Mouse (Mus musculus) kidney, postnatal 10 days (tissue): Measurements from ENCODE around the gene Pfkp.

Experiments
- DNase-seq: peaks from one replicate; pipeline ENCODE4 v3.0.0; 2021; ENCODE audit warnings: mixed read lengths

The Pfkp gene

GRCm38 (mm10) chr13:6648669-6649233 lies at the start of gene Pfkp:
Gene Pfkp (minus strand): TSS chr13:6648777.
- peak; percentile 93 for DNase-seq

- DNase-seq = no peak
Measured at GRCm38 (mm10) chr13:6690607-6691006, 42.0 kb upstream of the Pfkp start.

- DNase-seq = peak; percentile 70
Measured at GRCm38 (mm10) chr13:6689962-6690361, 41.4 kb upstream of the Pfkp start.

DNA sequence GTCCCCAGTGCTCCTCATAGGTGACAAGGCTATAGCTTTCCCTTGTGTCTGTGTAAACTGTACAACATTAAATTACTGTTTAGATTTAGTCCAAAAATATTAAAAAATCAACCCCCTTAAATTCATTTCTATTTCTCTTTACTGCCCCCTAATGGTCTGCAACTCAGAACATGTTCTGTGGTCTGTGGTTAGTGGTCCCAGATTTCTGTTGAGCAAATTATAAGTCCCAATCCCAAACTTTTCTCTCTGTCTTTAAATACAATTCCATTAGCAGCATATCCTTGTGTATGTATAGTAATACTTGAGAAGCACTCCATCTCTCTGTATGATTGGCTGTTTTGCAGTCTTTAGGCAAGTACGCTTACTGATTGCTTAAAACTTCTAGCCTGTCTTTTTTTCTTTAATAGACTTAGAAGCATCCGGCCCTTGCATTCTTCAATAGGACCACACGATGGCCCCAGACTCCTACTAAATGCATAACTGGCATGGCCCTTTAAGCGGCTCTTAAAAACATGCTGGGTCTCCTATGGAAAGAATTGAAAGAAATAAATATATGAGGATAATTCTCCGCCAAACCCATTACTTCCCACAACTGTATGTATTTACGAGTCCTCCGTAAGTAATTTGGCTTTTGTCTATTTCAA lies 40.3 kb upstream of the Pfkp start:
- peak; percentile 69 for DNase-seq

DNA sequence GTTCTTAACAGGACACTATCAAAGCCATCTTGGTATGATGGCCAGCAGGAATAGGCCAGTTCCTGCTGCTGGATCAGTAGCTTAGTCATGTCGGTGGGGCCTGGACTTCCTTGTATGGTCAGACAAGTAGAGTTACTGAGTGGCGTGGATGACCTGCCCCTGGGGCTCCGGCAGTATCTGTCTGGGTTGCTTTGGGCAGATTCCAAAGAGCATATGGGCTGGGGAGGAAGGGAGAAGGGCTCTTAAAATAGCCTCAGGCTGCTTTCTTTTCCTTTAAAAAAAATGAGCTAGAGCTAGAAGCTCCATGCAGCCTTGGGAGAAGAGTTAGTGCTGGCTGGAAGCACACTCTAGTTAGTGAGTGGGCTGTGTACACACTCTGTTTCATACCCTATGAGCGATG lies 18.3 kb upstream of the Pfkp start:
- no peak for DNase-seq

GRCm38 (mm10) chr13:6665506-6665905 lies 16.9 kb upstream of the Pfkp start:
- DNase-seq = no peak

DNA sequence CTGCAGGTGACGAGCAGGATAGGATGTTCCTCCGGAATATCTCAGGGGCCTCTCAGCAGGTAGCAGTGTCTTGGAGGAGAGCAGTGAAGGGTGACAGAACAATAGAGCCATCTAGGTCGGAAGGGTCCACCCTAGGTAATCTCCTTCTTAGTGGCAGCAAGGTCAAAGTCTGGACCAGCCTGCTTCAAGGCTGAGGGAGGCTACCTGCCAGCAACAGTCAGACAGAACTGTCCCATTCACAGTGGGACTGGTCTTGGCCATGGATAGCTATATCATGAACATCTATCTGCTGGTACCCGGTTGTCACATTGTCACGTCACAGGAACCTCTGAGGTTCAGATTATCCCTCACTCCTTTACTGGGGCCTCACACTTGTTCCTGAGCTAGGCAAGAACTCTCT lies 15.6 kb upstream of the Pfkp start:
- DNase-seq = no peak

DNA sequence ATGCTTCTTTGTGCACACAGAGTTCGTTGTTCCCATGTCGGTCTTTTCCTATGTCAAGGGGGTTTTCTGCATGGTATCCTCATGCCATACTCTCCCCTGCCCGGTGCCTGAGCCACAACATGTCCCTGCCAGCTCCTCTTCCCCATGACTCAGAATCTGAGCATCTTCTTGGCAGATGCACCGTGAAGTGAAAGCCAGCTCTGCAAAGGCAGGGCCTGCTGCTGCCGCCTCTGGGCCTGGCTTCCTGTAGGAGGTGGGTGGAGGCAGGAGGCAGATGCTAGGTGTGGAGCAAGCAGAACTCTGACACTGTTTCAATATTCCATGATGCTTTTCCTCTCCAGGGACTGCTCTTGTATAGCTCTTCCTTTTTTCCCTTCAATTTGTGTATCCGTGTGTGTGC lies 10.7 kb upstream of the Pfkp start:
- DNase-seq = no peak

DNA sequence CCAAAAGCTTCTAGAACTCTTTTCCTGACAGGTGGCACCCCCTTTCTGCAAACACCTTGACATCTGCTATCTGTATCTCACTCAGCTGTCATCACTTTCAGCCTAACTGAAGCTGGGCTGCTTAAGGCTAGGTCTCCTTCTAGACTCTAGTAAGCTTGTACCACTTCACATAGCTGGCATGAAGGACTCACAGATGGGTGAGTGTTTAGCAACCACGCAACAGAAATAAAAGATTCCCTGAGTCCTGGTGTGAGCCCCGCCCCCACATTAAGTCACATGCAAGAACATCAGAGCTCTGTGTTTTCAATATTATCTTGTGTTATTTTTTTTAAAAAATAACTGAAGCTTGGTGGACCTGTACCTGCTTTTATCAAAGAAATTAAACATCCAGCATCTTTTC lies 8.7 kb upstream of the Pfkp start:
- no peak for DNase-seq

- no peak for DNase-seq
Measured at GRCm38 (mm10) chr13:6649542-6649941, 965 bp upstream of the Pfkp start.

- DNase-seq = no peak
Measured at GRCm38 (mm10) chr13:6647992-6648668, 447 bp downstream of the Pfkp start.

- DNase-seq = peak; percentile 72
Measured at GRCm38 (mm10) chr13:6647067-6647991, 1.2 kb downstream of the Pfkp start.

DNA sequence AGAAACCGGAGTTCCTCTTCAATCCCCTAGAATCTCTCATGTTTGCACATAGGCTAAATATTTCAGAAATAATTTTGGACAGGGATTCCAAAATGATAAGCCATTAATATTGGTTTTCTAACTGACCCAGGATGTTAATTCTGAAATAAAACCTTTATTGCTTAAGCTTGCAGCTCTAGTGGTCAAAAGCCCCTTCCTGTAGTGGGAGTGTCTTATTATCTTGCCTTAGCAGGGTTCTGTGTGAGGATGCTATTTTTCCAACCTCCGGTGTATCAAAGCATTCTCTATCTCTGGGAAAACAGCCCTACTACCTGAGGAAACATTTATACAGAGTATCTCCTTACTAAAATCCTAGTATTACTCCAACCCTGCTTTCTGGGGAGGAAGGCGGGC lies 1.9 kb downstream of the Pfkp start:
- no peak for DNase-seq

- DNase-seq = no peak
Measured at GRCm38 (mm10) chr13:6646266-6646665, 2.3 kb downstream of the Pfkp start.

- no peak for DNase-seq
Measured at GRCm38 (mm10) chr13:6643968-6644367, 4.6 kb downstream of the Pfkp start.

DNA sequence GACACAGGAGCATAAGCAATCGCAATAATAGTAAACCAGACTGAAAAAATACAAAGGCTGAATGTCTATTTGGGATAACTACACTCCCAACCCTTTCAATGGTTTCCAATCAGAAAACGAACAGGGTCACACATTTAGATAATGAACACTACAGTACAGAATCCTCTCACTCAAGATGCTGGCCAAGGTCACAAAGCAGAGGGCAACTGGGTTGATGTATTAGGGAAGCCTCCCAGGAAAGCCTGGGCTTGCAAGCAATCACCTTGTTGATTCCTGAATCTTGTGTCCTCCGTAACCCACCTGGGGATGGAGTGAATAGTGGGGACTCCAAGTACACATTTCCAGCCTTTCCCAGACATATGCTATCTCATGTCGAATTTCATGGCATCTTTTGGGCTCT lies 5.6 kb downstream of the Pfkp start:
- DNase-seq = no peak

DNA sequence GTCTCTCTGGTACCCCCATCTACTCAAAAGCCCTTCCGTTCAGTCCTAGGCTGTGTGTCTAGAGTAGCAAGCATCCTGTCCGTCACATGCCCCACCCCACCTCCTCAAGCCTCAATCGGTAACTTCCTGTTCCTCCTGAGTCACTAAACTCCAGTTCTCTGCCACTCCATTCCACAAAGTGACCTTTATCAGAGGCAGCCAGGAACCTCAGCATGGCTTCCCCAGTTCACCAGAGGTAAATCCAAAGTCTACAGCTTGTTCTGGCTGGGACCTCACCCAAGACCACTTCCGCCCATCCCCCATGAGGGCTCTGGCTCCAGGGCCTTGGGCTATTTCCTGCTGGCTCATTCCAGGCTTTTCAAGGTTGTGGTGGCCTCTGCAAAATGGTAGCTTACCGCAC lies 6.1 kb downstream of the Pfkp start:
- peak; percentile 35 for DNase-seq

- no peak for DNase-seq
Measured at GRCm38 (mm10) chr13:6641497-6641896, 7.1 kb downstream of the Pfkp start.

GRCm38 (mm10) chr13:6639507-6640030 lies 9.0 kb downstream of the Pfkp start:
- no peak for DNase-seq

DNA sequence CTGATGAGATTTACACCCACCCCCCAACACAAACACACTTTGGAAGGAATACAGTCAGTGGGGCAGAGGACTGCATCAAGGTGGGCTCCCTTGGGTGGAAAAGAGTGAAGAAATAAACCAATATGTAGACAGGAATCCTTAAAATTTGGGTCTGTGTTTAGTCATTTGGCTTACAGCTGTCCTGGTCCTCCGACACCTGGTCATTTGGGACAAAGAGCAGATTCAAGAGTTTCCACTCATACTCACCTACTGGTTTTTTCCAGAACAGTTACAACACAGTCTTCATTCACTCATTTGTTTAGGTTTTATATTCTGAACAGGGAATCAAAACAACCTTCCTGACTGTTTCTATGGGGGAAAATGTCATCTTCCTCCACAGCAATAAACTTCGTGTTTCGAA lies 9.6 kb downstream of the Pfkp start:
- no peak for DNase-seq

GRCm38 (mm10) chr13:6638425-6638824 lies 10.2 kb downstream of the Pfkp start:
- no peak for DNase-seq

GRCm38 (mm10) chr13:6637534-6638124 lies 10.9 kb downstream of the Pfkp start:
- DNase-seq = no peak

DNA sequence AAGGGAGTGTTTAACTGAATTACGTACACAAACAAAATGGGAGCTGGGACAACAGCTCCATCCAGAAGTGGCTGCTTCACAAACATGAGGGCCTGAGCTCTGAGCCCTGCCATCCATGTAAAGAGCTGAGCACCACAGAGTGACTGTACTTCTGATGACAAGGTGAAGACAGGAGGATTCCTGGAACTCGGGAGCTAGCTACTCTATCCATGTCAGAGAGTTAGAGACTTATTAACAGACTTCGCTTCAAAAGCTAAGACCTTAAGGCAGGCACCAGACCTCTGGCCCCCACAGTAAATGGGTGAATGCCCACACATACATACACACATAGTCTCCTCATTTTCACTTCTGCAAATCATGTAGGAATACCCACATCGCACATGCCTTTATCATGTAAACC lies 11.6 kb downstream of the Pfkp start:
- peak; percentile 13 for DNase-seq
